Mouse (Mus musculus) liver, embryonic 11.5 days (tissue): Measurements from ENCODE around the gene Ntpcr. TPM values are rescaled to one million over a fixed set of nuclear protein-coding genes. Genes with fewer than 3 reads are reported as not detected.

Experiments
- ATAC-seq: fragments of 200-750 bp; cut with Nextera tagmentation; replicated peaks from 2 replicates; pipeline ENCODE4 v1.8.0; 2017; ENCODE audit warnings: moderate number of reproducible peaks, mild to moderate bottlenecking, moderate TSS enrichment, moderate library complexity; ENCODE audit not compliant: low FRiP score
- DNase-seq: peaks from one replicate; pipeline ENCODE4 v3.0.0-alpha.2; 2017; ENCODE audit warnings: low spot score
- H3K27ac ChIP-seq: fragments of 300-500 bp; sonication (generic); 2 replicates; pipeline ENCODE4 v1.5.1; 2014; ENCODE audit warnings: mild to moderate bottlenecking, low read depth, low read length, control low read depth
- H3K27me3 ChIP-seq: fragments of 300-500 bp; sonication (generic); replicated peaks from 2 replicates; pipeline ENCODE4 v1.6.1; 2014; ENCODE audit warnings: low read length, mixed read lengths; ENCODE audit not compliant: control insufficient read depth, insufficient read depth
- H3K36me3 ChIP-seq: fragments of 300-500 bp; sonication (generic); 2 replicates; pipeline ENCODE4 v1.6.1; 2014; ENCODE audit warnings: mild to moderate bottlenecking, low read length, moderate library complexity, mixed read lengths; ENCODE audit not compliant: control insufficient read depth, insufficient read depth
- H3K4me1 ChIP-seq: fragments of 300-500 bp; sonication (generic); replicated peaks from 2 replicates; pipeline ENCODE4 v1.6.1; 2014; ENCODE audit warnings: low read length, mixed read lengths; ENCODE audit not compliant: control insufficient read depth, insufficient read depth
- H3K4me2 ChIP-seq: fragments of 300-500 bp; sonication (generic); 2 replicates; pipeline ENCODE4 v1.6.1; 2014; ENCODE audit warnings: mild to moderate bottlenecking, control low read depth, moderate library complexity
- H3K4me3 ChIP-seq: fragments of 300-500 bp; sonication (generic); 2 replicates; pipeline ENCODE4 v1.5.1; 2014; ENCODE audit warnings: low read depth, low read length, control low read depth
- H3K9ac ChIP-seq: fragments of 300-500 bp; sonication (generic); 2 replicates; pipeline ENCODE4 v1.6.1; 2014; ENCODE audit warnings: low read depth, low read length, control low read depth
- H3K9me3 ChIP-seq: fragments of 300-500 bp; sonication (generic); 2 replicates; pipeline ENCODE4 v1.6.1; 2016; ENCODE audit warnings: low read length, inconsistent platforms, mixed read lengths; ENCODE audit not compliant: control insufficient read depth
- WGBS: fragments of 180-500 bp; shearing (Covaris S2); extraction: QIAGEN DNeasy Blood & Tissue Kit; methylation state at CpG from one replicate; pipeline ENCODE4 v1.1.7; 2014; 5-methylcytosine and 5-hydroxymethylcytosine counted together
- polyA plus RNA-seq: library from polyadenylated mRNA; unstranded; fragments of >200 nt; fragmentation: Nextera tagmentation; extraction: Ambion mirVana; gene quantifications from 2 replicates; pipeline ENCODE4 v1.2.1, GENCODE M21; 2014

Gene Ntpcr
- polyA plus RNA-seq, 1 experiment from 2014 or later: 36.7 TPM

- peaks cover 14% of the 10 kb centered on the region; the same call in 1 of the 2 replicates for H3K4me1 ChIP-seq
- H3K9me3 ChIP-seq: no peaks in the 10 kb centered on the region
- peaks cover 4% of the 10 kb centered on the region; the same call in 1 of the 2 replicates for H3K36me3 ChIP-seq
- peak overlapping the region; percentile 58; the same call in 1 of the 2 replicates for H3K27ac ChIP-seq
- DNase-seq (peak; percentile 90), ATAC-seq (peak; percentile 89)
- peak overlapping the region; percentile 88 for H3K4me2 ChIP-seq
- H3K9ac ChIP-seq: peak overlapping the region; percentile 89
- H3K27me3 ChIP-seq: no peaks in the 10 kb centered on the region; the same call in 1 of the 2 replicates
- WGBS: 5% methylated on average over 51 of the region's 52 CpGs
- H3K4me3 ChIP-seq: peak overlapping the region; percentile 84
These were observed 4.5 kb downstream of the Ntpcr start for GRCm38 (mm10) chr8:125733964-125734956.

- H3K27me3 ChIP-seq: no peaks in the 10 kb centered on the region
- peaks cover 7% of the 10 kb centered on the region; the same call in 1 of the 2 replicates for H3K4me1 ChIP-seq
- H3K9ac ChIP-seq: no peak overlapping the region
- H3K27ac ChIP-seq: no peak overlapping the region
- DNase-seq (no peak), ATAC-seq (no peak)
- H3K9me3 ChIP-seq: no peaks in the 10 kb centered on the region
- H3K4me3 ChIP-seq: no peak overlapping the region
- H3K36me3 ChIP-seq: peaks cover 4% of the 10 kb centered on the region; the same call in 1 of the 2 replicates
- 94% methylated on average over 4 of the region's 4 CpGs for WGBS
- H3K4me2 ChIP-seq: no peak overlapping the region
These were observed 9.2 kb downstream of the Ntpcr start for GRCm38 (mm10) chr8:125738956-125739355.

GRCm38 (mm10) chr8:125740655-125741054 lies 10.9 kb downstream of the Ntpcr start:
- H3K9me3 ChIP-seq: no peaks in the 10 kb centered on the region
- no peaks in the 10 kb centered on the region for H3K27me3 ChIP-seq
- peaks cover 4% of the 10 kb centered on the region; the same call in 1 of the 2 replicates for H3K36me3 ChIP-seq
- ATAC-seq: no peak
- DNase-seq: no peak
- WGBS: 82% methylated on average over 10 of the region's 10 CpGs
- no peaks in the 10 kb centered on the region; the same call in 1 of the 2 replicates for H3K4me1 ChIP-seq
- no peak overlapping the region for H3K4me2 ChIP-seq
- H3K4me3 ChIP-seq: no peak overlapping the region
- no peak overlapping the region for H3K9ac ChIP-seq
- no peak overlapping the region for H3K27ac ChIP-seq

- no peak overlapping the region for H3K4me2 ChIP-seq
- H3K27ac ChIP-seq: no peak overlapping the region
These were observed 11.6 kb downstream of the Ntpcr start for GRCm38 (mm10) chr8:125741377-125741776.

GRCm38 (mm10) chr8:125741855-125742254 lies 12.1 kb downstream of the Ntpcr start:
- DNase-seq (no peak), ATAC-seq (no peak; the same call in 1 of the 2 replicates)
- 47% methylated on average over 2 of the region's 2 CpGs for WGBS
- Histone ChIP-seq H3K4me1 (no peaks in the 10 kb centered on the region; the same call in 1 of the 2 replicates), H3K27me3 (no peaks in the 10 kb centered on the region), H3K9ac (no peak overlapping the region), H3K4me3 (no peak overlapping the region), H3K27ac (no peak overlapping the region), H3K36me3 (peaks cover 4% of the 10 kb centered on the region; the same call in 1 of the 2 replicates), H3K4me2 (no peak overlapping the region), H3K9me3 (no peaks in the 10 kb centered on the region)

More at GRCm38 (mm10) chr8:125741377-125741776, 11.6 kb downstream of the Ntpcr start:
- DNase-seq (no peak), ATAC-seq (no peak)
- Histone ChIP-seq H3K9me3 (no peaks in the 10 kb centered on the region), H3K9ac (no peak overlapping the region), H3K4me1 (no peaks in the 10 kb centered on the region; the same call in 1 of the 2 replicates), H3K27me3 (no peaks in the 10 kb centered on the region), H3K4me3 (no peak overlapping the region), H3K36me3 (peaks cover 4% of the 10 kb centered on the region; the same call in 1 of the 2 replicates)
- 72% methylated on average over 5 of the region's 5 CpGs for WGBS

- DNase-seq (no peak), ATAC-seq (no peak)
- Histone ChIP-seq H3K4me3 (no peak overlapping the region), H3K9me3 (no peaks in the 10 kb centered on the region), H3K4me1 (no peaks in the 10 kb centered on the region; the same call in 1 of the 2 replicates), H3K9ac (no peak overlapping the region), H3K27me3 (no peaks in the 10 kb centered on the region), H3K4me2 (no peak overlapping the region), H3K27ac (no peak overlapping the region), H3K36me3 (peaks cover 2% of the 10 kb centered on the region; the same call in 1 of the 2 replicates)
- WGBS: 80% methylated on average over 8 of the region's 8 CpGs
These were observed 12.6 kb downstream of the Ntpcr start for GRCm38 (mm10) chr8:125742406-125742805.

GRCm38 (mm10) chr8:125744914-125745576 lies 15.3 kb downstream of the Ntpcr start:
- H3K27ac ChIP-seq: no peak overlapping the region
- no peaks in the 10 kb centered on the region; the same call in 1 of the 2 replicates for H3K36me3 ChIP-seq
- H3K9me3 ChIP-seq: no peaks in the 10 kb centered on the region
- no peak overlapping the region for H3K9ac ChIP-seq
- ATAC-seq (no peak), DNase-seq (no peak)
- no peaks in the 10 kb centered on the region; the same call in 1 of the 2 replicates for H3K4me1 ChIP-seq
- 86% methylated on average over 10 of the region's 10 CpGs for WGBS
- no peak overlapping the region for H3K4me2 ChIP-seq
- H3K4me3 ChIP-seq: no peak overlapping the region
- H3K27me3 ChIP-seq: no peaks in the 10 kb centered on the region

GRCm38 (mm10) chr8:125747390-125747789 lies 17.6 kb downstream of the Ntpcr start:
- no peaks in the 10 kb centered on the region; the same call in 1 of the 2 replicates for H3K36me3 ChIP-seq
- DNase-seq: no peak
- no peak overlapping the region for H3K4me3 ChIP-seq
- no peak overlapping the region for H3K4me2 ChIP-seq
- H3K9ac ChIP-seq: no peak overlapping the region
- no peak overlapping the region for H3K27ac ChIP-seq
- no peak for ATAC-seq
- no peaks in the 10 kb centered on the region for H3K27me3 ChIP-seq
- no peaks in the 10 kb centered on the region for H3K9me3 ChIP-seq
- H3K4me1 ChIP-seq: no peaks in the 10 kb centered on the region
- WGBS: 82% methylated on average over 8 of the region's 8 CpGs
